Mouse (Mus musculus) embryonic facial prominence, embryonic 11.5 days (tissue): ENCODE measurements around the gene Upk3b. TPM values are rescaled to one million over a fixed set of nuclear protein-coding genes. Genes with fewer than 3 reads are reported as not detected.

Source experiments
- ATAC-seq: fragments of 200-750 bp; cut with Nextera tagmentation; replicated peaks from 2 replicates; pipeline ENCODE4 v1.8.0; 2017; ENCODE audit warnings: low read depth; ENCODE audit not compliant: insufficient number of reproducible peaks, low FRiP score, low TSS enrichment
- DNase-seq: peaks from one replicate; pipeline ENCODE4 v3.0.0-alpha.2; 2015; ENCODE audit warnings: low spot score
- H3K27ac ChIP-seq: fragments of 300-500 bp; sonication (generic); replicated peaks from 2 replicates; pipeline ENCODE4 v1.5.1; 2014; ENCODE audit warnings: mild to moderate bottlenecking, low read depth, low read length, control low read depth
- H3K27me3 ChIP-seq: fragments of 300-500 bp; sonication (generic); 2 replicates; pipeline ENCODE4 v1.6.1; 2014; ENCODE audit warnings: mild to moderate bottlenecking, low read length, moderate library complexity, mixed read lengths; ENCODE audit not compliant: control insufficient read depth, insufficient read depth
- H3K36me3 ChIP-seq: fragments of 300-500 bp; sonication (generic); replicated peaks from 2 replicates; pipeline ENCODE4 v1.6.1; 2014; ENCODE audit warnings: low read depth, mild to moderate bottlenecking, low read length, moderate library complexity, mixed read lengths; ENCODE audit not compliant: control insufficient read depth, insufficient read depth
- H3K4me1 ChIP-seq: fragments of 300-500 bp; sonication (generic); 2 replicates; pipeline ENCODE4 v1.6.1; 2014; ENCODE audit warnings: low read length, mixed read lengths; ENCODE audit not compliant: control insufficient read depth, insufficient read depth
- H3K4me2 ChIP-seq: fragments of 300-500 bp; sonication (generic); 2 replicates; pipeline ENCODE4 v1.6.1; 2014; ENCODE audit warnings: low read depth, mild to moderate bottlenecking, control low read depth, low read length, moderate library complexity
- H3K4me3 ChIP-seq: fragments of 300-500 bp; sonication (generic); 2 replicates; pipeline ENCODE4 v1.5.1; 2014; ENCODE audit warnings: low read depth, low read length, control low read depth
- H3K9ac ChIP-seq: fragments of 300-500 bp; sonication (generic); replicated peaks from 2 replicates; pipeline ENCODE4 v1.6.1; 2014; ENCODE audit warnings: mild to moderate bottlenecking, control low read depth, low read length
- H3K9me3 ChIP-seq: fragments of 300-500 bp; sonication (generic); replicated peaks from 2 replicates; pipeline ENCODE4 v1.6.1; 2016; ENCODE audit warnings: mild to moderate bottlenecking, low read length, inconsistent platforms, mixed read lengths; ENCODE audit not compliant: control insufficient read depth
- WGBS: fragments of 180-500 bp; shearing (Covaris S2); extraction: QIAGEN DNeasy Blood & Tissue Kit; methylation state at CpG from one replicate; pipeline ENCODE4 v1.1.7; 2014; 5-methylcytosine and 5-hydroxymethylcytosine counted together
- polyA plus RNA-seq: library from polyadenylated mRNA; unstranded; fragments of >200 nt; fragmentation: Nextera tagmentation; extraction: Ambion mirVana; gene quantifications from 2 replicates; pipeline ENCODE4 v1.2.1, GENCODE M21; 2014

Gene Upk3b
- polyA plus RNA-seq, 1 experiment from 2014 or later = 0.65 TPM

- no peak overlapping the region for H3K9ac ChIP-seq
- no peaks in the 10 kb centered on the region for H3K27me3 ChIP-seq
- 54% methylated on average over 8 of the region's 8 CpGs for WGBS
- no peak overlapping the region for H3K27ac ChIP-seq
- DNase-seq (no peak), ATAC-seq (no peak)
- no peaks in the 10 kb centered on the region for H3K4me1 ChIP-seq
- H3K4me2 ChIP-seq = no peak overlapping the region
- no peaks in the 10 kb centered on the region for H3K36me3 ChIP-seq
- no peak overlapping the region for H3K4me3 ChIP-seq
- no peaks in the 10 kb centered on the region for H3K9me3 ChIP-seq
Observed at GRCm38 (mm10) chr5:136094249-136095010, 56.1 kb downstream of the Upk3b start.

GRCm38 (mm10) chr5:136095089-136095488 lies 56.8 kb downstream of the Upk3b start:
- ATAC-seq (no peak), DNase-seq (no peak)
- 72% methylated on average over 7 of the region's 7 CpGs for WGBS
- H3K4me3 ChIP-seq = no peak overlapping the region
- H3K9ac ChIP-seq = no peak overlapping the region
- H3K27me3 ChIP-seq = no peaks in the 10 kb centered on the region
- H3K4me2 ChIP-seq = no peak overlapping the region
- H3K9me3 ChIP-seq = no peaks in the 10 kb centered on the region
- no peaks in the 10 kb centered on the region for H3K4me1 ChIP-seq
- no peaks in the 10 kb centered on the region for H3K36me3 ChIP-seq
- no peak overlapping the region for H3K27ac ChIP-seq

Other genes with a start within 250 kb of the Upk3b start
- gene Srrm3, start 231.6 kb upstream of the Upk3b start, polyA plus RNA-seq = 3.2 and 3.3 TPM in 2 replicates
- 27.3 and 38.2 TPM in 2 replicates for gene Hspb1, start 150.6 kb upstream of the Upk3b start, polyA plus RNA-seq
- gene Ywhag, start 103.9 kb upstream of the Upk3b start, polyA plus RNA-seq = 132 and 133 TPM in 2 replicates
- gene Ssc4d, start 64.0 kb upstream of the Upk3b start, polyA plus RNA-seq = 3.0 TPM in 2 replicates
- gene Zp3, start 58.4 kb upstream of the Upk3b start, polyA plus RNA-seq = 0.21 TPM in 1 of 2 replicates, not detected in the other
- 22.6 and 29.2 TPM in 2 replicates for gene Dtx2, start 43.7 kb upstream of the Upk3b start, polyA plus RNA-seq
- gene Upk3bl, start 16.0 kb downstream of the Upk3b start, polyA plus RNA-seq = 6.2 and 6.4 TPM in 2 replicates
- 3.8 and 5.5 TPM in 2 replicates for gene Rasa4, start 45.4 kb downstream of the Upk3b start, polyA plus RNA-seq
- gene Polr2j, start 78.1 kb downstream of the Upk3b start, polyA plus RNA-seq = 266 and 267 TPM in 2 replicates
- 42.1 and 45.1 TPM in 2 replicates for gene Lrwd1, start 97.6 kb downstream of the Upk3b start, polyA plus RNA-seq
- gene Alkbh4, start 97.7 kb downstream of the Upk3b start, polyA plus RNA-seq = 17.2 and 17.7 TPM in 2 replicates
- 6.0 and 6.2 TPM in 2 replicates for gene Orai2, start 132.2 kb downstream of the Upk3b start, polyA plus RNA-seq
- gene Prkrip1, start 160.5 kb downstream of the Upk3b start, polyA plus RNA-seq = 70.7 and 75.6 TPM in 2 replicates
- gene Sh2b2, start 208.1 kb downstream of the Upk3b start, polyA plus RNA-seq = 9.7 and 9.8 TPM in 2 replicates